Mouse (Mus musculus): ENCODE results near the gene Dpy19l3.

The Dpy19l3 gene

DNA sequence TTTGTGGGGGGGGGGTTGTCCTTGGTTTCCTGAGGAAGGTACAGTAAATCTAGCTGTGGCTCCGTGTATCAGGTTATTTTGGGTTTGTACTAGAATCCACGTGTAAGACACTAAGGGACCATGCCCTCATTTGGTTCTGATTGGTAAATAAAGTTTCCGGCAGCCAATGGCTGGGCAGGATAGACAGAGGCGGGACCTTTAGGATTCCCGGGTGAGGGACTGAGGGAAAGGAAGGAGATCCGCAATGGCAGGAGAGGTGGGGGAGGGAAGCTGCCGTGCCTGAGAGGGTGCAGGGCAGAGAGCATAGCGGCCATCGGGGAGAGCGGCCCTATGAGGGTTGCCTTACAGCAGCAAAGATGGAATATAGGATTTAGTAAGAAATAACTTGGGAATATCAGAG, 67.0 kb downstream of the Dpy19l3 start:
- peak; percentile 12 for DNase-seq

DNA sequence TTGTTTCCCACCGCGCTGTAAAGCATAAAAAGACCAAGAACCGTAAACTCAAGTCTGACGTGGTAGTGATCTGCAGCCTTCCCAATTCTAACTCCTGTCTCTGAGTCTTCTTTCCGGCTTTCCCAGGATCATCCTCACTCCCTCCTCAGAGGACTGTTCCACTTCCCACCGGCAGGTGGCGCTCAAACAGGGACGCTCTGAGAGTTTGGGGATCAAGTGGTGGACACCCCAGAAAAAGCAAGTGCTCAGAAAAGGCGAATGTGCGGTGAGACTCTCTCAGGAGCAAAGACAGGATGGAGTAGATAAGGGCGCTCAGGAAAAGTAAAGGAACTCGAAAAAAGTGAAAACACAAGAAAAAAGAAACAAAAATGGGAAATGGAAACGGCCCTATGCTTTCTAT, 67.5 kb downstream of the Dpy19l3 start:
- DNase-seq, result peak; percentile 71

DNA sequence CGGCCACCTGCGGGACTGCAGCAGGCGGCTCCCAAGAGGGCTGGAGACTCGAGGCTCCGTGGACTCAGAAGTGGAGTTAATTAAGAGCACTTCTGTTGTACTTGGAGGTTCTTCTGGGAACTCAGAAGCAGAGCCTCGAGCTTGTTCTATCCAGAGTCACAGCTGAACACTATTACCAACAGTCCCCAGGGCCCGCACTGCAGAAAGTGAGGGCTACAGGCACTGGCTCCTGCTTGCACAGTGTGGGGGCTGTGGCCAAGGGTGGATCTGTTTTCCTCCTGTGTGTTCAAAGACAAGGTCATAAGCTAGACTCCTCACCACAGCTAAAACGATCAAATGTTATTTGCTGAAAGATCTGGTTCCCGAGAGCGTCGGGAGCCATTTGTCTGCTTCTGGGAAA, 68.0 kb downstream of the Dpy19l3 start:
- peak; percentile 7 for DNase-seq

DNA sequence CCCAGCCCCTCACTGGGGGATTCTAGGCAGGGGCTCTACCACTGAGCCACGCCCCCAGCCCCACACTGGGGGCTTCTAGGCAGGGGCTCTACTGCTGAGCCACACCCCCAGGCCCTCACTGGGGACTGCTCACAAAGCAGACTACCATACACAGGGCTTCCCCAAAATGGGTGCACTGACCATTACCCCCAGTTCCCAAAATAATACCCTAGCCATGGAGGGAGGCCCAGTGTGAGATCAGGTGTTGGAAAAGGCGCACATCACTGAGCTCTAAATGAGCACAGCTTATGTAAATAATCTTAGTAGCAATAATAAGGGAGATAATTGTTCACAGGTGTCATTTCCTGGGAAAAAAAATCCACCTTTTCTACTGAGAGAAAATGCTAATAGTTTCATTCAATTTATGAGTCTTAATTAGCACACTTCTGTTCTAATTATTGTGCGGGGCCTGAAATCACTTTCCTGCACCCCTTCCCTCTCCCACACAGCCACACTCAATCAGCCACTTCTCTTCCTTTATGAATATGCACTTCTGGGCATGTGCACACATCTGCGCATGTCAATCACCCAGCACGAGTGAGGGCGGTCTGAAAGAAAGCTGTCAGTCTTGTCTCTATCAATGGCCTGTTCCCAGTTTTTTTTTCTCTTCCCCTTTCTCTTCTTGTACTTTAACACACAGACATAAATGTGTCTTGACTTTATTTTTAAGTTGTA, 70.7 kb downstream of the Dpy19l3 start:
- no peak for DNase-seq

DNA sequence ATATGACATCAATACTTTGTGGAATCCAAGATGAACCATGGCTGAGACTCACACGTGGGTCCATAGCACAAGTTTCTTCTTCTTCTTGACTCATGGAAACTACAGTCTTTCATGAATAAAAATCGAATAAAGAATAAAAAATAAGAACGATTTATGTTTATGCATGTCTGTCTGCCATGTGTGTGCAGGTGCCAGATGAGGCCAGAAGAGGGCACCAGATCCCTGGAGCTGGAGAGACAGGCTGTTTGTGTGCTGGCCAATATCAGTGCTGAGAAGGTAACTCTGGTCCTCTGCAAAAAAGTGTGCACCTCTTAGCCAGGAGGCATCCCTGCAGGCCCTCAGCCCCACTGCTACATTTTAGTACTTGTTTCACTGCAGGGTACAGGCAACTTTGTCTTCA, 72.7 kb downstream of the Dpy19l3 start:
- no peak for DNase-seq

DNA sequence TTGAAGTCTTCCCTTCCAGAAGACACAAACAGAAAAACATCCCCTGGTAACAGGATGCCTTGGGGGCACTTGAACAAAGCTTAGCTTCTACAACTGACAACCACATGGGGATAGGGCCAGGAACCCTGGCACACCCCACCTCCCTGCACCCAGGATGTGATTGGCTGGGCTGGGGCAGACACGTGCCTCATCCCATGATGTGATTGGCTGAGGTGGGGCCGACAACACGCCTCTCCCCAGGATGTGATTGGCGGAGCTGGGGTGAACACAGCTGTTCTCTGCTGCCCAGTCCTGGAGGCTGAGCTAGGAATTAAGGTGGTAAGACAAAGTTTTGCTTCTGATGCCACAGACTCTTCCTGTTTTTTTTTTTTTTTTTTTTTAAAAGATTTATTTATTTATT, 75.3 kb downstream of the Dpy19l3 start:
- no peak for DNase-seq

DNA sequence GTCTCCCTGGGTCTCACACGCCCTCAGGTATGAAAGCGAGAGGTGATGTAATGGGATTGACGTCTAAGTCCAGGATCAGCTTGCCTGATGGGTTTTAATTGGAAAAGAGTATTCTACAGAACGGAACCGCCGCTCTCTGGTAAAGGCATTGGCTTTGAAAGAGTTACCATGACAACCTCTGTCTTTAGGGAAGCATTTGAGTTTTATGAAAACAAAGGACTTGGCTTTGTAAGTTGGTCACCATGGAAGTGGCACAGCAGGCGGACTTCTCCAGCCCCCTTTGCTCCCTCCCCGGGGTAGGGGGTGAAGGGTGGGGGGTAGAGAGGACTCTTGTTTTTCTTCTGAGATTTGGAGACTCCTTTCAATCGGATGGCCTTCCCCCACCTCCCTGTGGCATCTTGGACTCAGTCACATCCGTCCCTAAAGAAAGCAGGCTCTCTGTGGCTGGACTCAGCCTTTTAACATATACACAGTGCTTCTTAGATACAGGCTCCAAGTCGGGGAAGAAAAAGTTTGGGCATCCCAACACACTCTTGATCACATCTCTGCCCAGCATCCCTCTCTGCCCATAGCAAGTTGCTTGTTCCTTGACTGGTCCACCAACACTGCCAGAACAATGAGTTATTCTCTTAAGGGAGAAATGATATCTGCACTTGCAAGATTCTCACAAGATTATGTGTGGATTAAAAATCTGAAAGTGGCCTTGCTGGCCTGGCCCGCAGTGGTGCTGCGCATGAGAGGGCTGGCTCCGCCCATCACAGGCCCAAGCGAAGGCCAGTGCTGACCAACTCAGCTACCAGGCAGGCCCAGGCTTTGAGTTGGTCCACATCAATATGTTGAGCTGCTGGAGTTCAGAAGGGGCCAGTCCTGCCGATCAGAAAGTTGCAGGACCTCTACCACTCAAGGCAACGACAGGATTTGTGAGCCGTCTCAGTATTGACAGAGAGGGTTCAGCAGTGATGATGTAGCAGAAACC, 85.9 kb downstream of the Dpy19l3 start:
- no peak for DNase-seq

DNA sequence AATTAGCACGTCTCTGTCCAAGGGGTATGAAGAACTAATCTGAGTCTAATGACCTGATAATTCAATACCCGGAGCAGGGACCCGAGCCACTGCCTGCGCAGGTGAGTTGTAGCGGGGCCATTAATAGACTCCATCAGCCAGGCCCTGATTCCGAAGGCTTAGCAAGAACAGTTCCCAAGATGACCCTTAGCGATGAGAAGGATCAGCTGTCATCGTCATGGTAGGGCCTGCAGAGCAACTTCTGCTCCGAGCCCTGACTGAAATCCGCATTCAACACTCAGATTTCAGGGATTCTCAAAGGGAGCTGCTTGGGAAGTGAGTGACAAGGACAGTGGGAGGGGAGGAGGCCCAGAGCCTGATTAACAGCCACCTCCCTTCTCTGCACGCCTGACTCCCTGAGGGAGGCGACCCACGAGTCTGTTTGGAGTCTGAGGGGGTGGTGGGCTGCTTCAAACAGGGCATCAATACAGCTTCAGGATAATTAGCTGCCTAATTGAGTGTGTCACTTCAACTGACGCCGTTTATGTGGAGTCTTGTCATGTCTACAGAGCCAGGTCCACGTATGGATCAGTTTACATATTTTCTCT, 90.4 kb downstream of the Dpy19l3 start:
- DNase-seq, result no peak

DNA sequence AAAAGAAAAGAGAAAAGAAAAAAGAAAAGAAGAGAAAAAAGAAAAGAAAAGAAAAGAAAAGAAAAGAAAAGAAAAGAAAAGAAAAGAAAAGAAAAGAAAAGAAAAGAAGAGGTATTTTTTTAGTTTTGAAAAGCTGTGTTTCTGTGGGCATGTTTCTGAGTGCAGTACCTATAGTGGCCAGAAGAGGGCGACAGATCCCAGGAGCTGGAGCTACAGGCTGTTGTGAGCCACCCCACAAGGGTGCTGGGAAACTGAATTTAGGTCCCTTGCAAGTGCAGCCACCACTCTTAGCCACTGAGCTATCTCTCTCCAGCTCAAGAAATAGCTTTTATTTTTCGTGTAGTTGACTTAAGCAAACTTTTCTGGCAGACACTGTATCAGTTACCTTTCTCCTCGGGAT, 95.1 kb downstream of the Dpy19l3 start:
- peak; percentile 52 for DNase-seq

DNA sequence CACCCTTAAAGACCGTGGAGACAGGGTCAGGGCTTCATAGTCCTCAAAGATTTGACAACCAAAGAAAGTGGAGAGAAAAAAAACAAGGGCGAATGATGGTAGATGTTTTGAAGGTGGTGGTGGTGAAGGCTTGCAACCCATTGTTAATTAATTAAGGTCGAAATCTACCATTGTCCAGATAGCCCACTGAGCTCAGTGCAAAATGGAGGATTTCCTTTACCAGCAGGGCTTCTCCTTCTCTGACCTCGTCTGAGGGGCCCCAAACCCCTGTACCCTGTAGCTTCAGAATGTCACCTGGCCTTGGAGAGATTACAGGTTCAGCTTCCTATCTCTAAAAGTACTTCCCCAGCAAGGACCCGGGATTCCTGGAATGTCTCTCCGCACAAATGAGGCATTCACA, 96.4 kb downstream of the Dpy19l3 start:
- no peak for DNase-seq

DNA sequence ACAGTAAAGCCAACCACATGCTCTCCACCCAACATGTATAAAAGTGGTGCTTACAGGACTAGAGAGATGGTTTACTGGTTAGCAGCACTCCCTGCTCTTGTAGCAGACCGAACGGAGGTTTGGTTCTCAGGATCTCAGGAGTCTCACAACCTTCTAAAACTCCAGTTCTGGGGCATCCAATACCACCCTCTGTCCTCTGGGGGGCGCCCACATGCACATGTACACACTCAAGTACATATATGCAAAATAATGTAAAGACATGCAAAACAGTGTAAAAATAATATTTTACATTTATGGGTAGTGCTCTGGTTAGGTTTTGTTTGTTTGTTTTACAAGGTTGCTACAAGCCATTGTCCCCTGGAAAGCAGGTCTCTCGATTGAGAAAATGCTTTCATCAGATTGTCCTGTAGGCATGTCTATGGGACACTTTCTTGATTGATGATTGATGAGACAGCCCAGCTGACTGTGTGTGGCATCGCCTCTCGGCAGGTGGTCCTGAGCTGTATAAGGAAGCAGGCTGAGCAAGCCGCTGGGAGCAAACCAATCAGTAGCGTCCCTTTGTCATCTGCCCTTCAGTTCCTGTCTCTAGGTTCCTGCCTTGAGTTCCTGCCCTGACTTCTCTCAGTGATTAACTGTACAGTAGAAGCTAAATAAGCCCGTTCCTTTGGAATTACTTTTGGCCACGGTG, 102.5 kb downstream of the Dpy19l3 start:
- no peak for DNase-seq

DNA sequence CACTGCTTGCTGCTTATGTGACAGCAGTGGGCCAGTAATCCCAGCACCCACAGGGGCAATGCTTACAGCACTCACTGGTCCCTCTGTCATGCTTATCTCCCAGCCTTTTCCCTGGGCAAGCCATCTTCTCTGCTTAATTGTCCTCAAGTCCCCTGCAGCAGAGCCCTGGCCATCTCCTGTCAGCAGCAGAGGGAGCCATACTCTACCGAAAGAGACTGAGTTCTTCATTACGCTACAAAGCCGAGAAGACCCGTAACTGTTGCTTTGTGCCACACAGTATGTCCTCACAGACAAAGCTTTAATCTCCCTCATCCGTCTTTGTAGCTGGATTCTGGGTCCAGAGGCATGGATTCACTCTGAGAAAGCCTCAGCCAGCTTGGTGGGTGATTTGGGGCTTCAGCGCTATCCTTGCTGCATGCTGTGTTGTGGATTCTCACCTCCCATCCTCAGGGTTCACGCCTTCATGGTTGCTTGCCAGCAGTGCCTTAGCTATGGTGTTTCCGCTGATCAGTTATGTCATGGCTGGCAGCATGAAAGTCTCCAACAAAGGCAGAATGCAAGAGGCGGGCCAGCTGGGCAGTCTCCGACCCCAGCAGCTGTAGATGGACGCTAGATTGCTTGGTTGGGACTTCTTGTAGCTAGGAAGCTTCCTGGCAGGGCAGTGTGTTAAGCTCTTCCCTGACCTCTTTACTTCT, 103.4 kb downstream of the Dpy19l3 start:
- DNase-seq, result peak; percentile 6

DNA sequence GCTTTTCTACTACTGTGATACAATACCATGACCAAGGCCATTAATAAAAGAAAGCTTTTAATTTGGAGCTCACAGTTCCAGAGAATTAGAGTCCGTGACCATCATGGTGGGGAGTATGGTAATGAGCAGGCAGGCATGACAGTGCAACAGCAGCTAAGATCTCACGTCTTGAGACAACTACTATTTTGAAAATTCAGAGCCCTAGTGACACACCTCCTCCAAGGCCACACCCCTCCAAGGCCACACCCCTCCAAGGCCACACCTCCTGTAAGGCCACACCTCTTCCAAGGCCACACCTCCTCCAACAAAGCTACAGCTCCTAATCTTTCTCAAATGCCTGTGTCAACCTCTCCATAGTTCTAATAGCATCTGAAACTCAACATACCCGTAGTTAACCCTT, 105.2 kb downstream of the Dpy19l3 start:
- DNase-seq, result peak; percentile 24

DNA sequence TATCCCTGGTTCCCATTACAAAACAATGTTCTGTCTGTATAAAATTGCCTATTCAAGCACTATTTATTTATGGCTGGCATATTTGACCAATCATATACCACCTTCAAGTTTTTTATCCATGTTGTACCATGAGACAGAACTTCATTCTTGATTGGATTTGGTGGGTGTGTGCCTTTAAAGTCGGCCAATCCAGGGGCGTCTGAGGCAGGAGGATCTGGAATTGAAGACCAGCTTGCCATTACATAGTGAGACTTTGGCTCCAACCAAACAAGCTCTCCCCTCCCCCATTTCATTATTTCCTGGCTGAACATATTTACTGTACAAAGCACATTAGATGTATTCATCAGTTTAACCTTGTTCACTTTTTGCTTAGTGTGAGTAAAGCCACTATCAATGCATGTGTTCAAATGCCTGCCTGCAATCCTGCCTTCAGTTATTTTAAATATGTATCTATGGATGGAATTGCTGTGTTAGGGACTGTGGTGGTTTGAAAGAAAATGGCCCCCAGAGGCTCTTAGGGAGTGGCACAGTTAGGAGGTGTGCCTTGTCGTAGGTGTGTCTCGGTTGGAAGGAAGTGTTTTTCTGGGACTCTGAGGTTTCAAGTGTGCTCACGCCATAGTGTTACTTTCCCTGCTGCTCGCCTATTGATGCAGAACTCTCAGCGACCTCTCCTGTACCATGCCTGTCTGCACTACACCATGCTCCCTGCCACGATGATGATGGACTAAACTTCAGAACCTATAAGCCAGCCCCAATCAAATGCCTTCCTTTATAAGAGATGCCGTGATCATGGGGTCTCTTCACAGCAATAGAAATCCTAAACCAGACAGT, 105.8 kb downstream of the Dpy19l3 start:
- DNase-seq, result no peak

DNA sequence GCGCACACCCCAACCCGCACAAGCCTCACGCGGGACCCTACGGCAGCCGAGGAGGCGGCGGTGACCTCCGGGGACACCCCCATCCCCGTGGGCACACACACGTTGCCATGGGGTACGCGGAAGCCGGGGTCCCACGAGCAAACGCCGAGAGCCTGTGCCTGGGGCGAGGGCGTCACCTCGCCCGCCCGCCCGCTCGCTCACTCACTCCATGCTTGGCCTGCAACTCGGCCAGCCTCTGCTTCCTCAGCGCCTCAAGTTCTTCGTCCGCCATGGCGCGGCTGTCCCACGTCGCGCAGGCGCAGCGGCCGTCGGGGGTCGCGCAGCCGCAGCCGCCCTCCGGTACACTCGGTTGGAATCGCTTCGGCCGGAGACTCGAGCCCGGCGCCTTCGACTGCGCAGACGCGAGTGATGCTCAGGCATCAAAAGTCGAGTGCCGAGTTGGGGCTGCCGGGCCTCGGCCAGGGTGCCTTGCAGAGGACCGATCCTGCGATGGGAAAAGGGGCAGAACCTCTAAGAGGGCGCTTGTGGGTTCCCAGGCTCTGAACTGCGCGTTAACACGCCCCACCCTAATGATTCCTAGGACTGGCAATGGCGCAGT, 107.1 kb downstream of the Dpy19l3 start, which contains the start of gene Pdcd5:
Gene Pdcd5 (minus strand): TSS at position 421 of the 598 bp plus-strand sequence.
- peak; percentile 99 for DNase-seq

DNA sequence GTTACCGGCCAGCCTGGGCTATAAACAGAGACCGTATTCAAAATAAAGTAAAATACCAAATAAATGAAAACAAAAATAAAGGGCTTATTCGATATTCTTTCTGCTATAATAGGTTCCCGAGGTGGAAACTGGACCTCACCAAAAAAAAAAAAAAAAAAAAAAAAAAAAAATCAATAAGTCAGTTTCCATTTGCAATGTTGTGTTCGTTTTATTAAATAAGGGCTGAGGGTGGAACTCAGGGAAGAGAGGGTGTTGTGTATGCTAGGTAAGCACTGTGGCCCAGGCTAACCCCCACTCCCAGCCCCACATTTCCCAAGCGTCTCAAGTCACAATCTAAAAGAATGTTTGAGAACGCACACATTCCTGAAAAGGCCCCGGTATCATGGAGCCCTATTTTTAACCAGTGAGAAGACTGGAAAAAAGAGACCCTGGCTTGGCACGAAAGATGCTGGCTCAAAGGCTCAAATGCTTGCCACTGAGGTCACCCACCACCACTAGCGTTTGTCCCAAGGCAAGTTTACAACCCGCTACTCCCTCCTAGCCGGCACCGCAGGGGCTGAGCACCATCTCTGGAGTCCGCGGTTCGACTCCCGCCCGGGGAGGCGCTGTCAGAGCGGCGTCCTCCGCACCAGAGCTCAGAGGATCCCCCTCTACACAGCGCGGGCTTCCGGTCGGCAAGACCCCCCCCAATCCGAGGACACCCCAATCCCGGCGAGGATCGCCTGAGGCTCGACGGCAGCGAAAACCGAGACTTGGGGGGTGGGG, 107.8 kb downstream of the Dpy19l3 start:
- peak; percentile 7 for DNase-seq

DNA sequence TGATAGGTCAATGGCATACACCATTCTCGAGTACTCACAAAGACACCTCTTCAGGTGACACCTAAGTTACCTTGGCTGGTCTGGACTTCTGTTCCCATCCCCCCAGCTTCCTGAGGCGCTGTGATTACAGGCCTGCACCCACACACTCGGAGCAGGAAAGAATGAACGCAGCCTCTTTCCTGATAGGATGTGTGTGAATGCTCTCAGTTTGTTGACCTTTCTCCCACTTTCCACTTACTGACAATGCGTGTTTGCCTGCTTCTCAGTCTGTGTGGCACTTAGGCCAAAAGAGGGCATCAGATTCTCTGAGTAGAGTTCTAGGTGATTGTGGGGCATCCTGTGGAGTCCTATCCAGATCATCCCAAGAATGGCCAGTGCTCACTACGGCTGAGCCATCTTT, 114.2 kb downstream of the Dpy19l3 start:
- DNase-seq, result no peak

DNA sequence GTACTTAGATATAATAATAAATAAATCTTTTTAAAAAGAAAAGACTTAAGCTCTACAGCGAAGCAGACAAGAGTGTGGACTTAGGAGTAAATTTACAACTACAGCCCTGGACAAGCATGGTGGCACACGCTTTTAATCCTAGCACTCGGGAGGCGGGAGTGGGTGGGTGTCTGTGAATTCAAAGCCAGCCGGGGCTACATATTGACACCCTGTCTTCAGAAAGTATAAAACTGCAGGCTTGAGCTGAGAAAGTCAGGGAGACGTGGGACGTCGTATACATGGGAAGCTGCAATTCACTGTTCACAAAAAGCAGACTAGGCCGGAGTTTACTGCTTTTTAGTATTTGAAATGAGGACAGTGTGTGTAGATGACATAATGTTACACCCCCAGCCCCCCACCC, 117.4 kb downstream of the Dpy19l3 start:
- DNase-seq, result no peak

DNA sequence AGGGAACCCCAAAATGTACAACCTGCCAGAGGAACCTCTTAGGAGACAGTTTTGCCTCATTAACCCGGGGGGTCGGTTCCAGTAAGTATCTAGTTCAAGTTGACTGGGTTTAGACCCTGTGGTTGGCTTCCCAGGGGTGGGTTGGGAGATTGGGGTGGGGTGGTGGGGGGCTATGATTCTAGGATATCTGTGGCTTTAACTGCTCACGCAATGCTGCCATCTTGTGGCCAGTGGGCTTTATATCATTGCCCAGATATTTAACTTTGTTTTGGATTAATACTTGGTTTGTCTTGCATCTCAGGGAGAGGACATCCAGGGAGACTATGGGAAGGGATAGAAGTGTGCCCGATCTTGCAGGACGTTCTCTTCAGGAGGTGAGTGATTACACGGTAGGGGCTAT, 118.0 kb downstream of the Dpy19l3 start:
- peak; percentile 52 for DNase-seq
